Mouse (Mus musculus): Measurements from ENCODE around the gene P3h4. TPM values are rescaled to one million over a fixed set of nuclear protein-coding genes. Genes with fewer than 3 reads are reported as not detected.

Gene P3h4
- total RNA-seq (2021) = 1 to 10 TPM; 3.6 to 4.1 TPM
- long read RNA-seq, experiment 1, transcript P3h4-201 (8 exons, 2,178 nt) = major isoform, 5 of 7 reads
- long read RNA-seq, experiment 1, partial matches to known transcripts = 1 of 7 reads
- long read RNA-seq, experiment 1, other reads (novel, unspliced or antisense) = 1 of 7 reads
- long read RNA-seq, experiment 2, transcript P3h4-201 (8 exons, 2,178 nt) = major isoform, 7 of 10 reads
- long read RNA-seq, experiment 2, partial matches to known transcripts = 2 of 10 reads
- long read RNA-seq, experiment 2, other reads (novel, unspliced or antisense) = 1 of 10 reads

- peak; percentile 78 to 79 for DNase-seq
- intact Hi-C loops (cut with DNase I) = no loop called here
These were observed at the start of gene P3h4 for GRCm38 (mm10) chr11:100414021-100414913. P3h4 (minus strand) TSS chr11:100414836.

- intact Hi-C loops (cut with DNase I) = no loop called here
- peak in 1 of 2 experiments; percentile 20 for DNase-seq
These were observed 48.1 kb upstream of the P3h4 start for GRCm38 (mm10) chr11:100462699-100463098.

GRCm38 (mm10) chr11:100457711-100458110, 43.1 kb upstream of the P3h4 start:
- DNase-seq = no peak
- intact Hi-C loops (cut with DNase I) = no loop called here

GRCm38 (mm10) chr11:100457247-100457646, 42.6 kb upstream of the P3h4 start:
- no peak for DNase-seq
- intact Hi-C loops (cut with DNase I) = no loop called here

- no peak for DNase-seq
- intact Hi-C loops (cut with DNase I) = no loop called here
These were observed 28.0 kb upstream of the P3h4 start for GRCm38 (mm10) chr11:100442625-100443024.

- intact Hi-C loops (cut with DNase I) = no loop called here
- no peak for DNase-seq
These were observed 27.2 kb upstream of the P3h4 start, which contains the start of the genes Nt5c3b and Klhl10 for GRCm38 (mm10) chr11:100441797-100442196. Nt5c3b (minus strand) TSS chr11:100441808. Klhl10 (plus strand) TSS chr11:100441917.

GRCm38 (mm10) chr11:100440691-100441522, 26.3 kb upstream of the P3h4 start:
- intact Hi-C loops (cut with DNase I) = no loop called here
- peak; percentile 75 to 77 for DNase-seq

DNA sequence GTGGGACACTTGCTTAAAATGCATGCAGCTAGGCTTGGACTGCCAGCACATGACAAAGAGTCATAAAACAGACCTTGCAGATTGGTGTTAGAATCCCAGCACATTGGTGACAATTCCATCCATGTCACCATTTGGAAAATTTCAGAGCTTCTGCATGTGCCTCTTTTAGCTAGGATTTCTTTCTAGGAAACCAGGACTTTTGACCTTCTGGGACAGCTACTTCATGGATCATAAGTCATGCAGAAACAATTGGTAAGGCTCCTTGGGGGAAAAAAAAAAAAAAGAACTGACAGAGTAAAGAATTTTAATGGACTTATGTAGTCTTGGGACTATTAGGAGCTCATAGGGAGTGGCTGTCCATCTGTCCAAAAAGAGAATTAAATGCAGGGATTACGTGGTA, 23.3 kb upstream of the P3h4 start:
- intact Hi-C loops (cut with DNase I) = no loop called here
- no peak for DNase-seq

DNA sequence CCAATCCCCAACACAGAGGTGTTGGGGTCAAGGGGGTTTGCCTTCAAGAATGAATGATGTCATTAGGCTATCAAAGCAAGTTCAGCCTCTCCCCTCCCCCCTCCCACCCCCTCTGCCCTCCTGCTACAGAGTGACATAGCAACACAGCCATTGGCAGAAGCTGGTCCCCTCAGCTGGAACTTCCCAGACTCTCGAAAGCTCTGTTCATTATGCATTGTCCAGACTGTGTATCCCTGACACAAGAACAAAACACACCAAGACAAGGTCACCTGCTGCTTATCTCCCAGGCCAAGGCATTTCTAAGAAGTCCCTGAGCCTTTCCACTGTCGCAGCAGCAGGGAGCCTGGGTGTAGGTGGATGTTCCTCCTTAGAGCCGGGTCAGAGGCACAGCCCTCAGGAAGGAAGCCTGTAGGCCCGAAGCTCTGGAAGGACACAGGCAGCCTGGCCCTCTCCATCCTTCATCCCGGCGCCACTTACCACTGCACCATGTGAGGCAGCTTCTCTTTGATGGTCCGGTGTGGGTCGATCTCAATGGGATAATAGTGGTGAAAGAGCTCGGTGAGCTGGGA, 21.1 kb upstream of the P3h4 start:
- DNase-seq = no peak
- intact Hi-C loops (cut with DNase I) = no loop called here

DNA sequence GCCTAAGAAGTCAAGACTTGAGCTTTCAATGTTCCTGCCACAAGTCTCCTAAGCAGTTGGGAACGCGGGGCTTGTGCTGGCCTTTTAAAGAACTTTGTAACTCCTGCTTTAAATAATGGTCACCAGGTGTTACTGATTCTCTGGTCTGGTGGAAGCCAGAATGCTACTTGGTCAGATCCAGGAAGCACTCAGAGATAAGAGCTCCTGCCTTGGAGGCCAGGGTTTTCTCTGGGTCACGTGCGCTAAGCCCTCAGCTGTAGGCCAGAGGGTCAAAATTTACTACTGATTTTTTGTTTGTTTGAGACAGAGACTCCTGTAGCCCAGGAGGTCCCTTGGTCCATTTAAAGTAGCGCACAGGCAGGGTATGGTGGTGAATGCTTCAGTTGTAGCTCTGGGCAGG, 17.4 kb upstream of the P3h4 start:
- no peak for DNase-seq
- intact Hi-C loops (cut with DNase I) = no loop called here

GRCm38 (mm10) chr11:100430052-100430451, 15.4 kb upstream of the P3h4 start:
- DNase-seq = no peak
- intact Hi-C loops (cut with DNase I) = loop anchor here (1.0 kb wide), 1 partner anchor 37 kb away; no protein-coding TSS in a partner anchor

- no peak for DNase-seq
- intact Hi-C loops (cut with DNase I) = loop anchor here (2.0 to 5.0 kb wide), 2 partner anchors 126 to 269 kb away; no protein-coding TSS in a partner anchor
These were observed 14.1 kb upstream of the P3h4 start for GRCm38 (mm10) chr11:100428612-100429199.

- intact Hi-C loops (cut with DNase I) = loop anchor here (2.0 to 5.0 kb wide), 2 partner anchors 46 to 270 kb away; partner anchors contain the start of gene Klhl11
- DNase-seq = no peak
These were observed 12.2 kb upstream of the P3h4 start for GRCm38 (mm10) chr11:100426820-100427219.

- intact Hi-C loops (cut with DNase I) = loop anchor here (2.0 to 5.0 kb wide), 2 partner anchors 47 to 271 kb away; partner anchors contain the start of gene Klhl11
These were observed 11.2 kb upstream of the P3h4 start for GRCm38 (mm10) chr11:100425851-100426250.

GRCm38 (mm10) chr11:100423836-100424235, 9.2 kb upstream of the P3h4 start:
- intact Hi-C loops (cut with DNase I) = no loop called here
- DNase-seq = no peak

More at GRCm38 (mm10) chr11:100425851-100426250, 11.2 kb upstream of the P3h4 start:
- peak; percentile 57 to 69 for DNase-seq

- intact Hi-C loops (cut with DNase I) = no loop called here
These were observed 6.9 kb upstream of the P3h4 start for GRCm38 (mm10) chr11:100421537-100421936.

GRCm38 (mm10) chr11:100414914-100415822, 532 bp upstream of the P3h4 start, which contains the start of gene Fkbp10:
Fkbp10 (plus strand) TSS chr11:100415697.
- peak; percentile 65 to 70 for DNase-seq
- intact Hi-C loops (cut with DNase I) = no loop called here

More at GRCm38 (mm10) chr11:100421537-100421936, 6.9 kb upstream of the P3h4 start:
- no peak for DNase-seq

DNA sequence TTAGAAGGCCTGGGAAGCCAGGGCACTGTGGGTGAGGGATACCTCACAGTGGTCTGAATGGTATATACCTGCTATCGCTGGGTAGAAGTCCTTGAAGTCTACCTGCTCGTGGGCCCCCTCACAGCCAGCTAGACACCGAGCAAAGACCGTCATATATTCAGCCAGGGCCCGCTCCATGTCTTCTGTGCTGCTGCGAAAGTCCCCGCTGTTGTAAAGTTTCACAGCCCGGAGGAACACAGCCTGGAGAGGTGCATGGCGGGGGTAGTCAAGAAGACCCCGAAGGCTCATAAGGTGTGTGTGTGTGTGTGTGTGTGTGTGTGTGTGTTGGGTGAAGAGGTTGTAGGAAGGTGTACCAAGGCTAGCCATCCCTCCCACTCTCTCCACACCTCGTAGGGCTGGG, 1.1 kb downstream of the P3h4 start:
- intact Hi-C loops (cut with DNase I) = no loop called here
- no peak for DNase-seq

Measured in gastrocnemius, postnatal 36 days (tissue).